Mouse (Mus musculus) megakaryocyte, embryonic 14.5 days (primary cell): ENCODE data around the gene Sh3bgrl2.

ENCODE experiments used
- FLI1 ChIP-seq: IDR thresholded peaks from 2 replicates; pipeline ENCODE4 v1.6.1; 2012; ENCODE audit warnings: low read length, inconsistent platforms, mixed read lengths
- GATA1 ChIP-seq: IDR thresholded peaks from 3 replicates; pipeline ENCODE4 v1.6.1; 2012; ENCODE audit warnings: mixed read lengths, low read length, inconsistent platforms, borderline replicate concordance

DNA sequence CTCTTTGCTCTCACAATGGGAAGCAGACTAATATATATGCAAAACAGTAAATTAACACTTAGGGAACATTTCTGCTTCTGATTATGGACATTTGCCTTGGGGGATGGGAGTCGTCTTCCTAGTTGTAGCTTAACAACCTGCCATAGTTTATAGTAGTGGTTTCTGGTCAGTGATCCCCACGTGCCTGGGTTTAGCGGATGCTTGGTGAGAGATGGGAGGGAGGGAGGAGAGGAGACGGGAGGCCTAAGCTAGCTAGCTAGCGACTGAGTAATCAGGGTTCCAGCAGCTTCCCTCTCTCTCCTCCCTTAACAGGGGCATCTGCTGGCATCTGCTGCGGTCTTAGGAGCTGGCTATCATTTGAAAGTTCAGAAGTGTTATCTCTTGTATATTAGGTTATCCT is 8.1 kb downstream of the Sh3bgrl2 start:
- TF ChIP-seq GATA1 (no peak), FLI1 (no peak)
